ENCODE assay signal across 7 mouse cellular contexts in the genomic region with DNA sequence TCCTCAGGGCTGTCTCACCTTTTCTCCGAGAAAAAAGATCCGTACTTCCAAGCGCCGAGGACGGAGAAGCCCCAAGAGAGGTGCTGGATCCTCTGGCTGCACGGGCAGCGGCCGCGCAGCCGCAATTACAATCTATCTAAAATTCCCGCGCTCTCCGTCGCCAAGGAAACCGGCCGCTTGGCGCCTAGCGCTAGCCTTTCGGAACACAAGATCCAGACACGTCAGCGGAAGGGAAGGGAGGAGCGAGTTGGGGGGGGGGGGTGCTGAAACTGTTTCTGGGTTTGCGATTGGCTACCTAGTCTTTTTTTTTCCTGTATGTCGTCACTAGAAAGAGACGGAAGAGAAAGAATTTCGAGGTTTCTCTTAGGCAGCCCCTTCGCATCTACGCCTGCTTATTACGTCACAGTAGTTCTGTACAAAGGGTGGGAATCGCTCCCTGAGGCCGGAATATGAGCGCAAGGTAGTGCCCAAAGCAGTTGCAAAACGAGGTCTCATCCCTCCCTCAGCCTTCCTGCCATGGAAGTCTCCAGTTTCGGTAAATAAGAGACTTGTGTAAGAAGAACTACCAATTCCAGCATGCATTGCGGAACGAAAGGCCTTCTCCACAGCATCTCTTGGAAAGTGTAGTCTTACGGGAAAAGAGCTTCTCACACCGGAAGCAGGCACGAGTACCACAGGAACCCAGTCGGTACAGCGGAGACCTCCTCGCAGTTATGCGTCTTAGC. TPM values are rescaled to one million over a fixed set of nuclear protein-coding genes. Genes with fewer than 3 reads are reported as not detected.
DNase-seq lines count a peak whose midpoint lies in the region; ATAC-seq lines count a peak whose summit lies in the region.

A gene (minus strand): TSS at position 205 of the 725 bp plus-strand sequence.
A gene (plus strand): TSS at position 399 of the 725 bp plus-strand sequence.

- no peaks in the 10 kb centered on the region for H3K9me3 ChIP-seq in embryonic facial prominence, embryonic 12.5 days
- no peaks in the 10 kb centered on the region for H3K9me3 ChIP-seq in limb, embryonic 11.5 days (ENCODE audit: control insufficient read depth, low read length)
- no peaks in the 10 kb centered on the region for H3K9me3 ChIP-seq in midbrain, embryonic 14.5 days (ENCODE audit: control insufficient read depth, low read length)

- H3K27me3 ChIP-seq in embryonic facial prominence, embryonic 12.5 days, result no peaks in the 10 kb centered on the region
- H3K27me3 ChIP-seq in limb, embryonic 11.5 days (ENCODE audit: control insufficient read depth, insufficient read depth, low read length), result no peaks in the 10 kb centered on the region
- no peaks in the 10 kb centered on the region for H3K27me3 ChIP-seq in midbrain, embryonic 14.5 days (ENCODE audit: control insufficient read depth, insufficient read depth, low read length)

- WGBS in embryonic facial prominence, embryonic 12.5 days, result under 1% methylated on average over 43 of the region's 43 CpGs
- under 1% methylated on average over 43 of the region's 43 CpGs for WGBS in limb, embryonic 11.5 days
- under 1% methylated on average over 43 of the region's 43 CpGs for WGBS in midbrain, embryonic 14.5 days

- DNase-seq in adrenal gland, postnatal 25 days, result peak; percentile 92
- DNase-seq in heart, adult 11 months, result peak; percentile 99
- DNase-seq in kidney, adult 18-20 months, result peak; percentile 98
- DNase-seq in limb, embryonic 11.5 days (ENCODE audit: low spot score), result peak; percentile 95
- peak; percentile 99 for DNase-seq in midbrain, embryonic 14.5 days
- peak; percentile 78 to 83 for DNase-seq in spleen, adult 18-20 months

- H3K36me3 ChIP-seq in embryonic facial prominence, embryonic 12.5 days, result peaks cover 20% of the 10 kb centered on the region; the same call in 1 of the 2 replicates
- H3K36me3 ChIP-seq in limb, embryonic 11.5 days (ENCODE audit: control insufficient read depth, insufficient read depth, low read length), result no peaks in the 10 kb centered on the region; the same call in 1 of the 2 replicates
- H3K36me3 ChIP-seq in midbrain, embryonic 14.5 days (ENCODE audit: control insufficient read depth, insufficient read depth, low read length), result peaks cover 18% of the 10 kb centered on the region

- peaks cover 23% of the 10 kb centered on the region for H3K4me1 ChIP-seq in embryonic facial prominence, embryonic 12.5 days
- H3K4me1 ChIP-seq in limb, embryonic 11.5 days (ENCODE audit: control insufficient read depth, insufficient read depth, low read length), result peaks cover 3% of the 10 kb centered on the region; the same call in 1 of the 2 replicates
- peaks cover 16% of the 10 kb centered on the region for H3K4me1 ChIP-seq in midbrain, embryonic 14.5 days (ENCODE audit: control insufficient read depth, insufficient read depth, low read length)

- peak within 1 kb of the TSS; percentile 76 for H3K4me3 ChIP-seq in embryonic facial prominence, embryonic 12.5 days
- H3K4me3 ChIP-seq in limb, embryonic 11.5 days (ENCODE audit: low read depth, low read length), result peak within 1 kb of the TSS; percentile 82
- peak within 1 kb of the TSS; percentile 76 for H3K4me3 ChIP-seq in midbrain, embryonic 14.5 days (replicated peaks; ENCODE audit: low read depth, low read length)

- H3K9ac ChIP-seq in embryonic facial prominence, embryonic 12.5 days, result peak within 1 kb of the TSS; percentile 78
- H3K9ac ChIP-seq in limb, embryonic 11.5 days (ENCODE audit: low read length), result peak within 1 kb of the TSS; percentile 71
- peak within 1 kb of the TSS; percentile 76 for H3K9ac ChIP-seq in midbrain, embryonic 14.5 days (replicated peaks; ENCODE audit: low read length)

- peak within 1 kb of the TSS; percentile 84 for H3K4me2 ChIP-seq in embryonic facial prominence, embryonic 12.5 days (replicated peaks)
- H3K4me2 ChIP-seq in limb, embryonic 11.5 days (ENCODE audit: low read depth, severe bottlenecking), result peak within 1 kb of the TSS; percentile 64
- H3K4me2 ChIP-seq in midbrain, embryonic 14.5 days (ENCODE audit: low read length), result peak within 1 kb of the TSS; percentile 77

- H3K27ac ChIP-seq in embryonic facial prominence, embryonic 12.5 days, result peak within 1 kb of the TSS; percentile 92
- H3K27ac ChIP-seq in limb, embryonic 11.5 days (replicated peaks; ENCODE audit: low read depth, low read length), result peak within 1 kb of the TSS; percentile 68
- H3K27ac ChIP-seq in midbrain, embryonic 14.5 days (replicated peaks; ENCODE audit: low read depth, low read length), result peak within 1 kb of the TSS; percentile 90

- ATAC-seq in embryonic facial prominence, embryonic 12.5 days (ENCODE audit: insufficient number of reproducible peaks, insufficient read depth, low FRiP score, low TSS enrichment), result peak; percentile 85
- ATAC-seq in limb, embryonic 11.5 days (ENCODE audit: insufficient number of reproducible peaks, low FRiP score, low TSS enrichment, low read depth), result peak; percentile 84
- peak; percentile 83 for ATAC-seq in midbrain, embryonic 14.5 days (ENCODE audit: low FRiP score, low TSS enrichment)

RNA-seq across cellular contexts. Expression of the first gene that starts in this region (rescaled TPM):
- 3.5 and 3.9 TPM in 2 replicates for total RNA-seq in adrenal gland, postnatal 25 days (2021)
- polyA plus RNA-seq in embryonic facial prominence, embryonic 12.5 days (2016; fragmentation: Nextera tagmentation; extraction: Ambion mirVana), result 16.6 and 19.3 TPM in 2 replicates
- 23.2 and 23.3 TPM in 2 replicates for polyA plus RNA-seq in limb, embryonic 11.5 days (2014; fragmentation: Nextera tagmentation; extraction: Ambion mirVana)
- polyA plus RNA-seq in midbrain, embryonic 14.5 days (2014; fragmentation: Nextera tagmentation; extraction: Ambion mirVana), result 1.6 and 4.1 TPM in 2 replicates

RNA-seq across cellular contexts. Expression of the second gene that starts in this region (rescaled TPM):
- 156 and 164 TPM in 2 replicates for total RNA-seq in adrenal gland, postnatal 25 days (2021)
- polyA plus RNA-seq in embryonic facial prominence, embryonic 12.5 days (2016; fragmentation: Nextera tagmentation; extraction: Ambion mirVana), result 80.8 and 85.0 TPM in 2 replicates
- polyA plus RNA-seq in limb, embryonic 11.5 days (2014; fragmentation: Nextera tagmentation; extraction: Ambion mirVana), result 64.1 and 69.6 TPM in 2 replicates
- 69.2 and 101 TPM in 2 replicates for polyA plus RNA-seq in midbrain, embryonic 14.5 days (2014; fragmentation: Nextera tagmentation; extraction: Ambion mirVana)

Comparison
In these comparisons a context has a peak if more than half of its experiments do, and no peak if none do; other contexts are left out.
1. Peak in every context shown above with its lines: DNase-seq, ATAC-seq, H3K4me3 ChIP-seq and H3K27ac ChIP-seq.